Mouse (Mus musculus) liver, embryonic 16.5 days (tissue): ENCODE results near the gene Pax7. TPM values are rescaled to one million over a fixed set of nuclear protein-coding genes. Genes with fewer than 3 reads are reported as not detected.

Source experiments
- ATAC-seq: fragments of 200-750 bp; cut with Nextera tagmentation; 2 replicates; pipeline ENCODE4 v1.8.0; 2017; ENCODE audit warnings: low read depth, mild to moderate bottlenecking, moderate number of reproducible peaks, moderate library complexity
- H3K27ac ChIP-seq: fragments of 300-500 bp; sonication (generic); 2 replicates; pipeline ENCODE4 v1.5.1; 2014; ENCODE audit warnings: mild to moderate bottlenecking, low read length
- H3K27me3 ChIP-seq: fragments of 300-500 bp; sonication (generic); 2 replicates; pipeline ENCODE4 v1.6.1; 2014; ENCODE audit warnings: low read depth, low read length, mixed read lengths; ENCODE audit not compliant: control insufficient read depth, insufficient read depth
- H3K36me3 ChIP-seq: fragments of 300-500 bp; sonication (generic); 2 replicates; pipeline ENCODE4 v1.6.1; 2014; ENCODE audit warnings: mild to moderate bottlenecking; ENCODE audit not compliant: control insufficient read depth, insufficient read depth
- H3K4me1 ChIP-seq: fragments of 300-500 bp; sonication (generic); 2 replicates; pipeline ENCODE4 v1.6.1; 2014; ENCODE audit warnings: low read depth, low read length, mixed read lengths; ENCODE audit not compliant: control insufficient read depth
- H3K4me2 ChIP-seq: fragments of 300-500 bp; sonication (generic); 2 replicates; pipeline ENCODE4 v1.6.1; 2014; ENCODE audit warnings: low read depth, low read length, mixed read lengths
- H3K4me3 ChIP-seq: fragments of 300-500 bp; sonication (generic); 2 replicates; pipeline ENCODE4 v1.5.1; 2014; ENCODE audit warnings: low read depth, mild to moderate bottlenecking, low read length
- H3K9ac ChIP-seq: fragments of 300-500 bp; sonication (generic); 2 replicates; pipeline ENCODE4 v1.6.1; 2014; ENCODE audit warnings: low read depth, low read length
- H3K9me3 ChIP-seq: fragments of 300-500 bp; sonication (generic); replicated peaks from 2 replicates; pipeline ENCODE4 v1.6.1; 2016; ENCODE audit warnings: low read length; ENCODE audit not compliant: control insufficient read depth
- WGBS: fragments of 180-500 bp; shearing (Covaris S2); extraction: QIAGEN DNeasy Blood & Tissue Kit; methylation state at CpG from one replicate; pipeline ENCODE4 v1.1.7; 2014; ENCODE audit not compliant: insufficient replicate concordance; 5-methylcytosine and 5-hydroxymethylcytosine counted together
- polyA plus RNA-seq: library from polyadenylated mRNA; unstranded; fragments of >200 nt; fragmentation: Nextera tagmentation; extraction: Ambion mirVana; gene quantifications from 2 replicates; pipeline ENCODE4 v1.2.1, GENCODE M21; 2015

Pax7 gene
- polyA plus RNA-seq, 1 experiment from 2014 or later, result not detected

DNA sequence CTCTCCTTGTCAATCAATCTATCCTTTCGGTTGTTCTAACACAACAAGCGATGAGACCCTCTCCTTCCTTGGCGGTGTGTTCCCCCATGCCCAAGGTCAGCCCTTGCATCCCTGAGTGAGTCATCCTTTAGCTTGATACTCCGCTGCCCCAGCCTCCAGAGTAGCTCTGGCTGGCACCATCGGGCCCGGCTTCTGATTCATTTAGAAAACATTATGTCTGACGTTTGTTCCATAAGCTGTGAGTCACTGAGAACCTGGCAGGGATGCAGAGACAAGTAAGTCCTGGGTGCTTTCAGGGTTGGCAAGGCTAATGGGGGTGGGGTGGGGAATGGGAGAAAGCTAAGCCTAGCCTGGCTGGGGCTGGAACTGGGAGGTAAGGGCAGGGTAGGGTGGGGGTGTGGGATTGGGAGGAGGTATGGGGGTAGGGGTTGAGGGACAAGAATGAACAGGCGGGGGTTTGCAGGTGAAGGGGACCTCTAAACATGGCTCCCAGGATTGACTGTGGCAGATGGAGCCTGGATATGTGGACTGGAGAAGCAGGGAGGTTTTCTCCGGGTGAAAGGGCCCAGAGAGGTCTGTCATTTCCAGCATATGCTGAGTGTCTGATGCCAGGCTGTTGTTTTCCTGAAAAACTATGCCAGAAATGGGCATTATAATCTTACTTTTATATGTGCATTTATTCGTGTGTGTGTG lies 116.7 kb downstream of the Pax7 start:
- no peaks in the 10 kb centered on the region for H3K9me3 ChIP-seq
- no peak overlapping the region for H3K9ac ChIP-seq
- H3K4me2 ChIP-seq, result no peak overlapping the region
- no peaks in the 10 kb centered on the region for H3K27me3 ChIP-seq
- H3K36me3 ChIP-seq, result no peaks in the 10 kb centered on the region
- no peak overlapping the region for H3K4me3 ChIP-seq
- H3K27ac ChIP-seq, result no peak overlapping the region
- WGBS, result 60% methylated on average over 10 of the region's 10 CpGs
- no peak for ATAC-seq
- H3K4me1 ChIP-seq, result no peaks in the 10 kb centered on the region

DNA sequence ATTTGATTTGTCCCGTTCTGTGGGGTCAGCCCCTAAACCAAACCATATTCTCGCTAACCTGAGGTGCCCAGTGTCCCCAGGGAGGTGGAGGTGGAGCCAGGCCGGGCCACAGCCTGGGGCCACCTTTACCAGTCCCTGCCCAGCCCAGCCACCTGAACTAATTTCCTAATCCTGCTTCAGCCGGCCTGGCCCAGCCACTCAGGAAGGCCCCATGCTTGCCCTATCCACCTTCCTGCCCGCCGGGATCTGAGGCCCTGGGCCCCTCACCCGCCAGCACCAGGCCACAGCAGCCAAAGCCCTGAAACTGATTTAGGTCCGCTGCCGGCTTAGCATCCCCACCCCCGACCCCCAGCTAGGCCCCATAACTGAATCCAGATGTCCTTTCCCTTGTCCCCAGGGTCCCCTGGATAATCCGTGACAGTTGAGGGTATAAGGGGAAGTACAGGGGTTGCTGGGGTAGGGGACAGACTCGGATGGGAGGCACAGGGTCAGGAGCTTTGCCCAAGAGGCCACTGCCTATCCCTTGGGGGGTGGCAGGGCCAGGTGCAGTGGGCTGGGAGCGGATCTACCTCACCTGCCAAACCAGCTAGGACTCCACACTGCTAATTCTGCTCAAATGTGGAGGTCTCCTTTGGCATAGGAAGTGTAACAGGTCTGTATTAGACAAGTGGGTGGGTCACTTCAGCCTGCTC lies 117.9 kb downstream of the Pax7 start:
- Histone ChIP-seq H3K9ac (no peak overlapping the region), H3K36me3 (no peaks in the 10 kb centered on the region), H3K27ac (no peak overlapping the region), H3K27me3 (no peaks in the 10 kb centered on the region), H3K4me2 (no peak overlapping the region), H3K9me3 (no peaks in the 10 kb centered on the region), H3K4me1 (no peaks in the 10 kb centered on the region), H3K4me3 (no peak overlapping the region)
- 29% methylated on average over 13 of the region's 13 CpGs for WGBS
- ATAC-seq, result no peak

DNA sequence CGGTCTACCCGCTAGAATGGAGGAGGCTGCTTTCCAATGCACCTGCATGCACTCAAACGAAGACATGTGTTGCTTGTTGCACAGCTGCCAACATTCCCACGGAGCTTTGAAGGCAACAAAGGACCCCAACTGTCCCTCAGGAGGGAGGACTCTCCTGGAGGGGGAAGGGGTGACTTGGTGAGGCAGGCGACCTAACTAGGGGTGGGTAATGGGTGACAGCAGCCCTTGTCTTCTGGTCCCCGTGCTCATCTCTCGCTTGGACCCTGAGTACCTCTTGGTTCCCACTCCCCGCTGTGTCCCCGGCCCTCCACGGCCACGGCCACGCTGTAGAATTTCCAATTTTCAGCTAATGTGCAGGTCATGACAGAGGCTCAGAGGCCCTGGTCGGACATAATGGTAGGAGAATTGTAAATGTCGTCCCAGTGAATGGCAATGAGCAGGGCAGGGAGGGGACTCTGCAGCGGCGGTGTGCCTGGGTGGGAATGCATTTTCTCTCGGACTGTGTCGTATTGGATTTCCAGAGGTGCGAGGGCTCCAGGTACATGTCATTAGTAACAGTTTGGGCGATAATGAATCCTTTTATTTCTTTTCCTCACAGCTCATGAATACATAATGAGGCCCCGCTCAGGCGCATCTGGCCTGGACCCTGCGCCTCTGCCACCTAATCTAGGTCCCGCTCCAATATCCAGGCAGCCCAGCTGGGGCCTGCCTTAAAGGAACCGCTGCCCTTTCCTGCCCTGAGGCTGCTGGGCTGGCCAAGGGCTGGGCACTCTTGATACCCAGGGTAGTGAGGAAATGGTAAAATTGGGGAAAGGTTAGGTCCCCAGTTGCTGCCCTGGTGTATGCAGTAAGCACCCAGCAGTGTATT lies 122.6 kb downstream of the Pax7 start:
- H3K36me3 ChIP-seq, result no peaks in the 10 kb centered on the region
- H3K9me3 ChIP-seq, result no peaks in the 10 kb centered on the region
- 47% methylated on average over 25 of the region's 25 CpGs for WGBS
- no peak overlapping the region for H3K27ac ChIP-seq
- no peaks in the 10 kb centered on the region for H3K27me3 ChIP-seq
- H3K4me1 ChIP-seq, result no peaks in the 10 kb centered on the region
- H3K4me2 ChIP-seq, result no peak overlapping the region
- no peak for ATAC-seq
- no peak overlapping the region for H3K9ac ChIP-seq
- no peak overlapping the region for H3K4me3 ChIP-seq

DNA sequence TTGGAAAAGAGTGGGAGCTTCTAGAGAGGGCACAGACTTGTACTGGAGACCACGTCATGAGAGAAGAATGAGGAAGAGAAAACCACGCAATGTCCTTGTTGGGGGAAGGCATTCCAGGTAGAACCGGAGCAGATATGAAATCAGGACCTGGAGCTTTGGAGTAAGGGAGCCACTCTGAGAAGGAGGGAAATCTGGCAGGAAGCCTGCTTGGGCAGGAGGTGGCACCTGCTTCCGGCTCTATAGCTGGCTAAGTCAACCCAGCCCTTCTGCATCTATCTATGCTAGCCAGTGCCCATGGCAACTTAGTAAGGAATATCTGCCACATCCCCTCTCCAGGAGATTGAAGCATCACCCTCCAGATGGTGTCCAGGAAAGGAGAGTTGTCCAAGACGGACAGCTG lies 127.3 kb downstream of the Pax7 start:
- ATAC-seq, result no peak
- Histone ChIP-seq H3K4me1 (no peaks in the 10 kb centered on the region), H3K9me3 (no peaks in the 10 kb centered on the region), H3K27ac (no peak overlapping the region), H3K4me2 (no peak overlapping the region), H3K4me3 (no peak overlapping the region), H3K9ac (no peak overlapping the region), H3K36me3 (no peaks in the 10 kb centered on the region), H3K27me3 (no peaks in the 10 kb centered on the region)
- WGBS, result 54% methylated on average over 5 of the region's 5 CpGs

DNA sequence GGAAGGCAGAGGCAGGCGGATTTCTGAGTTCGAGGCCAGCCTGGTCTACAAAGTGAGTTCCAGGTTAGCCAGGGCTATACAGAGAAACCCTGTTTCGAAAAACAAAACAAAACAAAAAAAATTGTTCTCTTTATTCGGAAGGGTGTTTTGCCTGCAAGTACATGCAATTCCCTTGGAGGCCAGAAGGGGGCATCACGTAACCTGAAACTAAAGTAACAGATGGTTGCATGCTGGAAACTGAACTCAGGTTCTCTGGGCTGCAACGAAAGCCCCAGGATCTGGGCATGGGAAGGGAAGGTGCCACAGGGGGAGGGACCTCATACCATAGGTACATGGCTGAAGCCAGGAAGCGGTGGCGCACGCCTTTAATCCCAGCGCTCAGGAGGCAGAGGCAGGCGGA lies 129.9 kb downstream of the Pax7 start:
- Histone ChIP-seq H3K9me3 (no peaks in the 10 kb centered on the region), H3K27ac (no peak overlapping the region), H3K9ac (no peak overlapping the region), H3K4me2 (no peak overlapping the region), H3K36me3 (no peaks in the 10 kb centered on the region), H3K4me1 (no peaks in the 10 kb centered on the region), H3K4me3 (no peak overlapping the region), H3K27me3 (no peaks in the 10 kb centered on the region)
- ATAC-seq, result no peak
- WGBS, result 61% methylated on average over 11 of the region's 11 CpGs

GRCm38 (mm10) chr4:139702914-139703313 lies 130.4 kb downstream of the Pax7 start:
- H3K27ac ChIP-seq, result no peak overlapping the region
- no peaks in the 10 kb centered on the region for H3K9me3 ChIP-seq
- no peak overlapping the region for H3K4me2 ChIP-seq
- no peak overlapping the region for H3K9ac ChIP-seq
- no peak overlapping the region for H3K4me3 ChIP-seq
- H3K4me1 ChIP-seq, result no peaks in the 10 kb centered on the region
- WGBS, result 33% methylated on average over 4 of the region's 4 CpGs
- no peaks in the 10 kb centered on the region for H3K27me3 ChIP-seq
- ATAC-seq, result no peak
- no peaks in the 10 kb centered on the region for H3K36me3 ChIP-seq

DNA sequence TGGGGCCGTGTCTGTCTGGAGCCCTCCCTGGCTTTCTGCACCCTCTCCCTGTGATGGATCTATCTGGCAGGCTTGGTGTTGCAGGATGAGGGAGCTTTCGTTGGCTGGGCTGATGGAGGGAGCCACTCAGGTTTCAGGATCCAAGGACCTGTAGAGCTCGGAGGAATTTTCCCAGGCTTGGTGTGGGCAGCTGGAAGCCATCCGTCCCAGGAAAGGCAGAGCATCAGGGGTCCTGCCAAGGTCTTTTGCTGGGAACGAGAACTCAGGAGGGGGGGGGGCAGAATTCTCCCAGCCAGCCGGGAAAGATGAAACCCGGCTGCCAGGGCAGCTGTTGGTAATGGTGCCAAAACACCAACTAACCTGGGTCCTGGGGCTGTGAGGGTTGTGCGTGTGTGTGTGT lies 134.7 kb downstream of the Pax7 start:
- 52% methylated on average over 8 of the region's 8 CpGs for WGBS
- no peak for ATAC-seq
- no peak overlapping the region for H3K9ac ChIP-seq
- no peaks in the 10 kb centered on the region for H3K9me3 ChIP-seq
- H3K4me2 ChIP-seq, result no peak overlapping the region
- no peaks in the 10 kb centered on the region for H3K36me3 ChIP-seq
- H3K4me1 ChIP-seq, result no peaks in the 10 kb centered on the region
- H3K27me3 ChIP-seq, result no peaks in the 10 kb centered on the region
- no peak overlapping the region for H3K27ac ChIP-seq
- H3K4me3 ChIP-seq, result no peak overlapping the region

GRCm38 (mm10) chr4:139697755-139698154 lies 135.6 kb downstream of the Pax7 start:
- no peaks in the 10 kb centered on the region for H3K36me3 ChIP-seq
- no peaks in the 10 kb centered on the region for H3K9me3 ChIP-seq
- H3K27ac ChIP-seq, result no peak overlapping the region
- ATAC-seq, result no peak
- no peak overlapping the region for H3K9ac ChIP-seq
- no peak overlapping the region for H3K4me3 ChIP-seq
- H3K27me3 ChIP-seq, result no peaks in the 10 kb centered on the region
- H3K4me1 ChIP-seq, result no peaks in the 10 kb centered on the region
- WGBS, result 11% methylated on average over 9 of the region's 9 CpGs
- H3K4me2 ChIP-seq, result no peak overlapping the region

- no peak overlapping the region for H3K4me2 ChIP-seq
- no peak overlapping the region for H3K4me3 ChIP-seq
- H3K27ac ChIP-seq, result no peak overlapping the region
- 37% methylated on average over 5 of the region's 5 CpGs for WGBS
- no peaks in the 10 kb centered on the region for H3K36me3 ChIP-seq
- H3K9me3 ChIP-seq, result no peaks in the 10 kb centered on the region
- no peak overlapping the region for H3K9ac ChIP-seq
- H3K4me1 ChIP-seq, result no peaks in the 10 kb centered on the region
- H3K27me3 ChIP-seq, result no peaks in the 10 kb centered on the region; the same call in 1 of the 2 replicates
- no peak for ATAC-seq
These were observed 140.0 kb downstream of the Pax7 start for GRCm38 (mm10) chr4:139693315-139693714.
